Mouse (Mus musculus): ENCODE data around the gene Enox2.

- TF ChIP-seq CTCF (IDR thresholded peaks at IDR 0.05; ENCODE audit: borderline replicate concordance, extremely low read depth, insufficient read depth, insufficient read length): peak; percentile 39; the same call in 1 of the 2 replicates
- TF ChIP-seq POLR2A (IDR thresholded peaks at IDR 0.05; ENCODE audit: borderline replicate concordance, extremely low read depth, insufficient read depth, insufficient read length, poor library complexity, severe bottlenecking): no peak
These were observed 21.4 kb upstream of the Enox2 start for GRCm38 (mm10) chrX:49309496-49309895.

Measured in brain, embryonic 14.5 days (tissue).